Mouse (Mus musculus) heart, embryonic 13.5 days (tissue): ENCODE data around the gene Gm17949. TPM values are rescaled to one million over a fixed set of nuclear protein-coding genes. Genes with fewer than 3 reads are reported as not detected.
A peak's percentile ranks its signal among the peaks of the same experiment; 100 is the strongest.

Experiments
- ATAC-seq: fragments of 200-750 bp; cut with Nextera tagmentation; 2 replicates; pipeline ENCODE4 v1.8.0; 2017; ENCODE audit warnings: moderate TSS enrichment; ENCODE audit not compliant: insufficient number of reproducible peaks, low FRiP score, low TSS enrichment; ENCODE audit errors: extremely low read depth
- H3K27ac ChIP-seq: fragments of 300-500 bp; sonication (generic); replicated peaks from 2 replicates; pipeline ENCODE4 v1.5.1; 2015; ENCODE audit warnings: moderate library complexity, mild to moderate bottlenecking, inconsistent platforms
- H3K27me3 ChIP-seq: fragments of 300-500 bp; sonication (generic); replicated peaks from 2 replicates; pipeline ENCODE4 v1.6.1; 2015; ENCODE audit warnings: mild to moderate bottlenecking, inconsistent platforms
- H3K36me3 ChIP-seq: fragments of 300-500 bp; sonication (generic); 2 replicates; pipeline ENCODE4 v1.6.1; 2015; ENCODE audit warnings: mild to moderate bottlenecking, inconsistent platforms
- H3K4me1 ChIP-seq: fragments of 300-500 bp; sonication (generic); 2 replicates; pipeline ENCODE4 v1.6.1; 2015; ENCODE audit warnings: inconsistent platforms
- H3K4me2 ChIP-seq: fragments of 300-500 bp; sonication (generic); 2 replicates; pipeline ENCODE4 v1.6.1; 2015; ENCODE audit warnings: inconsistent platforms, mild to moderate bottlenecking, moderate library complexity
- H3K4me3 ChIP-seq: fragments of 300-500 bp; sonication (generic); 2 replicates; pipeline ENCODE4 v1.5.1; 2015; ENCODE audit warnings: moderate library complexity, mild to moderate bottlenecking, inconsistent platforms
- H3K9ac ChIP-seq: fragments of 300-500 bp; sonication (generic); 2 replicates; pipeline ENCODE4 v1.6.1; 2015; ENCODE audit warnings: inconsistent platforms, mild to moderate bottlenecking, moderate library complexity
- H3K9me3 ChIP-seq: fragments of 300-500 bp; sonication (generic); 2 replicates; pipeline ENCODE4 v1.6.1; 2016; ENCODE audit warnings: inconsistent platforms
- WGBS: fragments of 180-500 bp; shearing (Covaris S2); methylation state at CpG from one replicate; pipeline ENCODE4 v1.1.7; 2015; ENCODE audit warnings: mixed read lengths; 5-methylcytosine and 5-hydroxymethylcytosine counted together
- polyA plus RNA-seq: library from polyadenylated mRNA; unstranded; fragments of >200 nt; fragmentation: Nextera tagmentation; extraction: Ambion mirVana; gene quantifications from 2 replicates; pipeline ENCODE4 v1.2.1, GENCODE M21; 2015

The Gm17949 gene
- polyA plus RNA-seq, 1 experiment from 2014 or later: 0.48 TPM

DNA sequence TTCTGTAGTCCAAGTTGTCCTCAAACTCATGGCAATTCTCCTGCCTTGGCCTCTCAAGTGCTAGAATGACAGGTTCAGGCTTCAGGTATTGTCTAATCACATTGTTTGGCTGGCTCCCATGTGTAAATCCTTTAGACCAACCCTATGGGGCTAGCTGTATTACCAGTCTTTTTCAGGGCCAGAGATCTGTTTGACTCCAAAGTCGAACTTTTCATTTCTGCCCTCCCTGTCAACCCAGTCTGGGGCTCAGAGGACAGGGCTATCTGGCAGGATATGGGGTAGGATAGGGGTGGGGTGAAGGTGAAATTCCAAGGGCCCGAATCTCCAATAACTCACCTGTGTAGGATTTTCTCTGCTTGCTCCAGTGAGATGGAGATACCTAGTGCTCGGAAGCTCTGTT, 45.0 kb downstream of the Gm17949 start:
- Histone ChIP-seq H3K4me2 (no peak overlapping the region), H3K4me3 (no peak overlapping the region), H3K36me3 (peaks cover 60% of the 10 kb centered on the region), H3K9me3 (no peaks in the 10 kb centered on the region), H3K27me3 (peaks cover 5% of the 10 kb centered on the region), H3K27ac (no peak overlapping the region), H3K4me1 (peaks cover 22% of the 10 kb centered on the region), H3K9ac (no peak overlapping the region)
- WGBS: 77% methylated on average over 3 of the region's 3 CpGs
- no peak for ATAC-seq

- H3K4me1 ChIP-seq: peaks cover 33% of the 10 kb centered on the region
- peaks cover 31% of the 10 kb centered on the region for H3K27me3 ChIP-seq
- H3K9me3 ChIP-seq: no peaks in the 10 kb centered on the region
- peak within 1 kb of the TSS; percentile 85 for H3K4me3 ChIP-seq
- H3K9ac ChIP-seq: peak within 1 kb of the TSS; percentile 90
- H3K4me2 ChIP-seq: peak within 1 kb of the TSS; percentile 74
- no peak for ATAC-seq
- H3K36me3 ChIP-seq: peaks cover 33% of the 10 kb centered on the region
- WGBS: under 1% methylated on average over 12 of the region's 22 CpGs
- peak within 1 kb of the TSS; percentile 67 for H3K27ac ChIP-seq
These were observed 47.7 kb downstream of the Gm17949 start, which contains the start of gene Crb3 for GRCm38 (mm10) chr17:57058891-57059485. Crb3 (plus strand) TSS chr17:57059105.

DNA sequence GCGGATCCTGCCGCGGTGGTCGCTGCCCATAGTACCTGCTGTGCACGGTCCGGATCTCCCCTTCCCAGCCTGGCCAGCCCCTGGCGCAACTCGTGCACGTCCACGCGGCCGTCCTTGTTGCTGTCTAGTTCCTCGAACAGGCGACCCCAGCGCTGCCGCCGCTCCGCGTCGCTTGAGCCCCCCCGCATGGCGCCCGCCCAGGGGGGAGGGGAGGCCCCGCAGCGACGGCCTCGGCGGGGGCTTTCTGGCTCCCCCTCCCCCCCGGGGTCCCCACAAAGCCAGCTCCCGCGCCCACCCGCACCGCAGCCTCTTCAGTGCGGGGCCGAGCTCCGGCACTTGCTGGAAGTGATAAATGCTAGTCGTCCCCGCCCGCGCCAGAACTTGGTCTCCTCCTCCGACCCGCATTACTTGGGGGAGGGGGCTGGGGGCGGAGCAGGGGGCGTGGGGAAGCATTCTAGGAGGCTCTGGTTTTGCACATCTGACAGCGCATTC, 48.3 kb downstream of the Gm17949 start, which contains the start of gene Slc25a23:
Gene Slc25a23 (minus strand): TSS at position 378 of the 492 bp plus-strand sequence.
- peak within 1 kb of the TSS; percentile 90 for H3K9ac ChIP-seq
- under 1% methylated on average over 39 of the region's 45 CpGs for WGBS
- H3K4me2 ChIP-seq: peak within 1 kb of the TSS; percentile 74
- H3K27ac ChIP-seq: peak within 1 kb of the TSS; percentile 67
- H3K9me3 ChIP-seq: no peaks in the 10 kb centered on the region
- peaks cover 33% of the 10 kb centered on the region for H3K4me1 ChIP-seq
- H3K4me3 ChIP-seq: peak within 1 kb of the TSS; percentile 85
- peaks cover 37% of the 10 kb centered on the region for H3K27me3 ChIP-seq
- peaks cover 27% of the 10 kb centered on the region for H3K36me3 ChIP-seq
- peak; percentile 17; the same call in 1 of the 2 replicates for ATAC-seq

GRCm38 (mm10) chr17:57060231-57060801, 49.0 kb downstream of the Gm17949 start:
- WGBS: under 1% methylated on average over 44 of the region's 44 CpGs
- Histone ChIP-seq H3K4me2 (peak overlapping the region; percentile 74), H3K9me3 (no peaks in the 10 kb centered on the region)

DNA sequence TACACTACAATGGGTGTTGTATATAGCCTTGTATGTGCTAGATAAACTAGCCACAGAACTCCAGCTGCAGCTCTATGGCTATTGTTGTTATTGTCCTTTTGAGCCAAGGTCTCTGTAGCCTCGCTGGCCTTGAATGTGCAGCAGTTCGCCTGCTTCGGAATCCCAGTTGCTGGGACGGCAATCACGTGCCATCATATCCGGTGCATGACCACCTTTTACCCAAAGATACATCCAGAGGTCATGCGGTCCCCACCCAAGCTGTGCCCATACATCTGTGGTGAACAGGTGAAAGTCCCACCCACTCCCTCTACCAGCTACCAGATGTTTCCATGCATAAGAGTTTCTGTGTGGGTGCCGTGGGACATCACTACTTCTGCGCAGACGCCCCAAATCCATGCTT, 49.8 kb downstream of the Gm17949 start:
- WGBS: 37% methylated on average over 10 of the region's 10 CpGs
- H3K4me3 ChIP-seq: peak overlapping the region; percentile 85; the same call in 1 of the 2 replicates

More at GRCm38 (mm10) chr17:57060231-57060801, 49.0 kb downstream of the Gm17949 start:
- peak; percentile 85 for ATAC-seq
- peak overlapping the region; percentile 85 for H3K4me3 ChIP-seq
- peak overlapping the region; percentile 67 for H3K27ac ChIP-seq
- H3K4me1 ChIP-seq: peaks cover 33% of the 10 kb centered on the region
- H3K27me3 ChIP-seq: peaks cover 45% of the 10 kb centered on the region
- peak overlapping the region; percentile 90 for H3K9ac ChIP-seq
- peaks cover 20% of the 10 kb centered on the region for H3K36me3 ChIP-seq

DNA sequence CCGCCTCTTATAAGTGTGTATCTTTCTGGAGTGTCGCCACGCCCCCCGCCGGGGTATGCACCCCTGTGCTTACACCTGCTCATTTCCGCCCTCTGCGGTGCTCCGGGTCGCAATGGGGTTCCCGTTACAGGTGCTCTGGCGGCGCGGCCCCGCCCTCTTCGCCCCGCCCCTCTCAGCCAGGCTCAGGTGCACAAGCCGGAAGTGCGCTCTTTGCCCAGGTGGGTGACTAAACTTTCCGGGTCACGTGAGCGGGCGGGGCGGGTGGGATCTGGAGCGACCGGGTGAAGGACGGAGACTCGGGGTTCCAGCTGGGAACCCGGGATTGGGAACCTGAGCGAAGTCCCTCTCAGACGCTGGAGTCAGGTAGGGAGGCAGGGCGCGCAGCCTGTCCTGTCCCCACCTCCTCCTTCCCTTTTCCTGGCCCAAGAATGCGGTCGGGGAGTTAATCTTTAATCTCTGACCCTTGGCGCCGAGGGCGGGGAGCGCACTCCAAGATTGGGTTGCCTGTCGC, 50.8 kb downstream of the Gm17949 start:
- Histone ChIP-seq H3K27me3 (peaks cover 62% of the 10 kb centered on the region), H3K4me3 (peak overlapping the region; percentile 49), H3K4me1 (peaks cover 33% of the 10 kb centered on the region), H3K4me2 (peak overlapping the region; percentile 75), H3K9ac (peak overlapping the region; percentile 17), H3K36me3 (peaks cover 5% of the 10 kb centered on the region), H3K9me3 (no peaks in the 10 kb centered on the region), H3K27ac (no peak overlapping the region)
- 2% methylated on average over 39 of the region's 39 CpGs for WGBS
- no peak for ATAC-seq

More for the DNA sequence above, 49.8 kb downstream of the Gm17949 start:
- H3K4me1 ChIP-seq: peaks cover 33% of the 10 kb centered on the region
- no peak overlapping the region for H3K27ac ChIP-seq
- H3K4me2 ChIP-seq: peak overlapping the region; percentile 74
- no peaks in the 10 kb centered on the region for H3K9me3 ChIP-seq
- peaks cover 52% of the 10 kb centered on the region for H3K27me3 ChIP-seq
- peaks cover 13% of the 10 kb centered on the region for H3K36me3 ChIP-seq
- no peak for ATAC-seq
- H3K9ac ChIP-seq: 0 out of 2 replicates have a peak overlapping the region, but pooled peaks have one; percentile 66

GRCm38 (mm10) chr17:57062548-57062947, 51.3 kb downstream of the Gm17949 start:
- Histone ChIP-seq H3K27me3 (peaks cover 67% of the 10 kb centered on the region), H3K4me2 (peak overlapping the region; percentile 75), H3K36me3 (peaks cover under 1% of the 10 kb centered on the region; the same call in 1 of the 2 replicates), H3K9ac (peak overlapping the region; percentile 17), H3K4me3 (peak overlapping the region; percentile 49), H3K9me3 (no peaks in the 10 kb centered on the region), H3K27ac (no peak overlapping the region), H3K4me1 (peaks cover 33% of the 10 kb centered on the region)
- ATAC-seq: no peak
- WGBS: under 1% methylated on average over 22 of the region's 22 CpGs

GRCm38 (mm10) chr17:57063031-57063430, 51.8 kb downstream of the Gm17949 start:
- peaks cover 29% of the 10 kb centered on the region for H3K4me1 ChIP-seq
- H3K27ac ChIP-seq: no peak overlapping the region
- no peak overlapping the region; the same call in 1 of the 2 replicates for H3K9ac ChIP-seq
- peaks cover 72% of the 10 kb centered on the region for H3K27me3 ChIP-seq
- no peak overlapping the region for H3K4me3 ChIP-seq
- ATAC-seq: no peak
- H3K9me3 ChIP-seq: no peaks in the 10 kb centered on the region
- peak overlapping the region; percentile 75; the same call in 1 of the 2 replicates for H3K4me2 ChIP-seq
- H3K36me3 ChIP-seq: no peaks in the 10 kb centered on the region
- WGBS: 14% methylated on average over 8 of the region's 8 CpGs

GRCm38 (mm10) chr17:57066908-57067307, 55.6 kb downstream of the Gm17949 start:
- no peak overlapping the region for H3K4me2 ChIP-seq
- H3K9me3 ChIP-seq: no peaks in the 10 kb centered on the region
- H3K36me3 ChIP-seq: no peaks in the 10 kb centered on the region
- no peak overlapping the region for H3K27ac ChIP-seq
- 38% methylated on average over 5 of the region's 5 CpGs for WGBS
- peaks cover 10% of the 10 kb centered on the region for H3K4me1 ChIP-seq
- no peak for ATAC-seq
- peaks cover 96% of the 10 kb centered on the region for H3K27me3 ChIP-seq
- H3K9ac ChIP-seq: no peak overlapping the region
- no peak overlapping the region for H3K4me3 ChIP-seq

DNA sequence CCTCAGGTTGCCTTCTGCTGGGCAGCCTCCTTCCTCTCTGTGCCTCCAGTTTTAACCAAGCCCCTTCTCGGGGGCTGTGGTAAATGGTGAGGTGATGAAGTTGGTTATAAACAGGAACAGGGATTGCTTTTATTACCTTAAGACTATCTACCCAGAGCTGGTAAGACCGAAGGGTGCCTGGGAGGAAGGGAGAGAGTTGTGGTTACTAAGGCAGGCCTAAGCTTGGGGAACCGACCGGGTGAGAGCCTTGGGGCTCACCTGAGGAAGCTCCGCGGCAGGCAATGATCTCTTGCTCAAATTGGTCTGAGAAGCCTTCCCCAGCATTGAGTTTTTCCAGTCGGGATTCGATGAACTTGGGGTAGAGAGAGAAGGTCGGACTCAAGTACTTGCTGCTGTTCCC, 59.0 kb downstream of the Gm17949 start:
- ATAC-seq: no peak
- no peak overlapping the region for H3K27ac ChIP-seq

DNA sequence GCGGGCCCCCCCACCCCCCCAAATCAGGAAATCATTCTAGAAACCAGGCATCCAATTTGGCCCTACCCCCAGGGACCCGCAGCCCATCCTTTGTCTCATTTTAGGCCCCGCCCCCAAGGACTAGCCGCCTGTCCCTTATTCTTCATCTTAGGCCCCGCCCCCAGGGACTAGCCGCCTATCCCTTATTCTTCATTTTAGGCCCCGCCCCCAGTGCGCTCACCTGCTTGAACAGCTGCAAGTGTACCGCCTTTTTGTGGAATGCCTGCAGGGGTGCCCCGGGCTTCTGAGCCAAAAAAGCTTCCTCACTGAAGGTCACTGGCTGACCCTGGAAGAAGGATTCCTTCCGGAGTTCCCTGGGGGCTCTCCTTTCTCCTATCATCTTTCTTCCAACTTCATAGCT, 59.4 kb downstream of the Gm17949 start:
- Histone ChIP-seq H3K4me3 (no peak overlapping the region), H3K9me3 (no peaks in the 10 kb centered on the region), H3K4me2 (no peak overlapping the region), H3K27me3 (peaks cover 90% of the 10 kb centered on the region), H3K27ac (no peak overlapping the region), H3K9ac (no peak overlapping the region), H3K4me1 (0 out of 2 replicates have a peak, but pooled peaks cover 3% of the 10 kb centered on the region), H3K36me3 (no peaks in the 10 kb centered on the region)
- ATAC-seq: no peak
- WGBS: 5% methylated on average over 11 of the region's 11 CpGs

More for the DNA sequence above, 59.0 kb downstream of the Gm17949 start:
- no peak overlapping the region for H3K4me3 ChIP-seq
- H3K4me1 ChIP-seq: 0 out of 2 replicates have a peak, but pooled peaks cover 3% of the 10 kb centered on the region
- H3K4me2 ChIP-seq: no peak overlapping the region
- WGBS: 15% methylated on average over 9 of the region's 9 CpGs
- H3K27me3 ChIP-seq: peaks cover 94% of the 10 kb centered on the region
- H3K9ac ChIP-seq: no peak overlapping the region
- no peaks in the 10 kb centered on the region for H3K36me3 ChIP-seq
- no peaks in the 10 kb centered on the region for H3K9me3 ChIP-seq
